Mouse (Mus musculus): ENCODE measurements at regions not wholly inside any gene's neighbourhood (a gene's known extent, or its start where the extent isn't known, plus 50 kb on each side); places are given as distances from the start of the nearest gene placed in this dataset.

DNA sequence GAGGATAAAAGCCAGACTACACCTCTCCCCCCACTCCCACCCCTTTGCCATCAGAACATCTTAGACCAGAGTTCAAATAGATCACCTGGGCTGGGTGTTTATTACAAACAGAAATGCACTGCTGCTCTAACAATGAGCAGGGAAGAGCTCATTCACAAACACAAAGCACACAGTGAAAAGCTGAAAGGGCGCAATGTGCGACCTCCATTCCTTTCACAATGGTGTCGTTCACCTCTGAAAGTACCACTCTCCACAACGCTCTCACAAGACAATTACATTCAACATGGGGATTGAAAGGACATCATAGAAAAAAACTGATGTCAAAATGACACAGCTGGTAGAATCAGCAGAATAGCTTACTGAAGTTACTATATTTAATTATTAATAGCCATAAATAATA is 426.8 kb downstream of the Fat4 start:
- 70% methylated on average over 4 of the region's 4 CpGs for WGBS (ENCODE audit: insufficient replicate concordance)
- Histone ChIP-seq H3K27ac (no peak overlapping the region), H3K9me3 (replicated peaks) (no peaks in the 10 kb centered on the region), H3K36me3 (no peaks in the 10 kb centered on the region), H3K4me2 (no peak overlapping the region), H3K9ac (no peak overlapping the region), H3K4me1 (replicated peaks) (no peaks in the 10 kb centered on the region), H3K27me3 (no peaks in the 10 kb centered on the region), H3K4me3 (replicated peaks) (no peak overlapping the region)
- no peak for ATAC-seq (ENCODE audit: low read depth)
- no peak for DNase-seq

DNA sequence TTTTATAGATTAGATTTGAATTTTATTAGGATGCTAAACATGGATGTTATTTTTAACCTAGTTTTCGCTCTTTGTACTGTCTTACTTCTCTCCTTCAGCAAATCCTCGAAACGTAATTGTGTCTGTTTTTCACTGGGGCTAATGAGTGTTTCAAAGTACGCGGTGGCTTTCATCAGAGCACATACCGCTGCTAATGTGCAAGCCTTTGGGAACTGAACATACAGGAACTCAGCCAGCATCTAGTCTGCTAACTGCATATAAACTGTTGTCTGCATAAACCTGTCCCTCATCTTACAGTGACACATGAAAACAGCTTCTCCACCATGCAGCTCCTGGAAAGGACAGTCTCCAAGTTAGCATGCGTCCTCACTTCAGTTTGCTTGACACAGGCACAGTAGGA is 434.1 kb downstream of the Fat4 start:
- Histone ChIP-seq H3K4me3 (replicated peaks) (no peak overlapping the region), H3K27me3 (no peaks in the 10 kb centered on the region), H3K9me3 (replicated peaks) (no peaks in the 10 kb centered on the region), H3K9ac (no peak overlapping the region), H3K27ac (no peak overlapping the region), H3K4me2 (no peak overlapping the region), H3K4me1 (replicated peaks) (no peaks in the 10 kb centered on the region), H3K36me3 (no peaks in the 10 kb centered on the region)
- no peak for DNase-seq
- 71% methylated on average over 7 of the region's 7 CpGs for WGBS (ENCODE audit: insufficient replicate concordance)
- no peak for ATAC-seq (ENCODE audit: low read depth)

DNA sequence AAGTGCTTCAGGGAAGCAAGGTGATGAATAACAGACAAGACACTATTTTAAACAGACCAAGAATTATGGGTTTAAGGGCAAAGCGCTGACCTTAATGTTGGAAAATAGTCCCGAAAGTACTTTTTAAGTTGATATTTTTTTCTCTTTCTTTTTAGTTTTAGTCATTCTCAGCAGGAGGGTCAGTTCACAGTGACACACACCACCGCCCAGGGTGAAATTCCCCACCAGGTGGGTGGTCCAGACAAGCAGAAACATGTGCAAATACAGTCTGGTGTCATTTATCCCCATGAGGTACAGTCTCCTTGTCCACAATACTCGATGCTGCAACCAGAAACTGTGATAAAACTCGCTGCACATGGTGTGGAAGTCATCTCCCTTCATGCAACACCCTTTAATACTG is 435.5 kb downstream of the Fat4 start:
- no peak for DNase-seq
- Histone ChIP-seq H3K36me3 (no peaks in the 10 kb centered on the region), H3K27ac (no peak overlapping the region), H3K4me2 (no peak overlapping the region), H3K9me3 (replicated peaks) (no peaks in the 10 kb centered on the region), H3K9ac (no peak overlapping the region), H3K27me3 (no peaks in the 10 kb centered on the region), H3K4me1 (replicated peaks) (no peaks in the 10 kb centered on the region), H3K4me3 (replicated peaks) (no peak overlapping the region)
- no peak for ATAC-seq (ENCODE audit: low read depth)
- WGBS (ENCODE audit: insufficient replicate concordance), result 59% methylated on average over 5 of the region's 5 CpGs

DNA sequence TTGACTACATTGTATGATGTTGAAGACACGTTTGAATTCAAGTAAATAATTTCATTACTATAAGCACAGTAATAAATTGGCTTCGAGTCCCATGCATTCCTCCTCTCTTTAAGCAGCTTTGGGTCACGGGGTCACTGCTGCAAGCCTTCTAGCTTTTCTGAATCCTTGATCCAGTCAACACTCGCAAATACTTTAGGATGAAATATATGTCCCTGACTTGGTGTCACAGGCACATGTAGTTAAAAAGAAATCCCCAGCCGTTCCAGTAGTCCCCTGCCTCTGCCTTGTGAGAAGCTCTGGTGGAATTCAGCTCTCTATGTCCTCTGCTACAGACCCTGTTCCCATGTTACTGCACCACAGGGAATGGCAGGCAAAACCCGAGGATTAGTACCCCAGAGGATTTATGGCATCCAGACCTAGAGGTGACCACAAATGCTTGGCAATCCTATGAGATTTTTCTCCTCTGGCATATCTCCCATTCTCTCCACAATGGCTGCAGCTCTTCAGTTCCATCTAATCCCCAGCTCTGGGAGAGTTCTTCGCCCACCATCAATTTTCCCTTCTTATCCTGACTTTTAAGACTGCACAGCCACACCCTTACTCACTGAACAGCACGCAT is 449.0 kb downstream of the Fat4 start:
- Histone ChIP-seq H3K9ac (no peak overlapping the region), H3K27ac (no peak overlapping the region), H3K4me3 (replicated peaks) (no peak overlapping the region), H3K4me1 (replicated peaks) (no peaks in the 10 kb centered on the region), H3K36me3 (no peaks in the 10 kb centered on the region), H3K9me3 (replicated peaks) (no peaks in the 10 kb centered on the region), H3K4me2 (no peak overlapping the region), H3K27me3 (no peaks in the 10 kb centered on the region)
- WGBS (ENCODE audit: insufficient replicate concordance), result 47% methylated on average over 8 of the region's 8 CpGs
- no peak for DNase-seq
- no peak for ATAC-seq (ENCODE audit: low read depth)

DNA sequence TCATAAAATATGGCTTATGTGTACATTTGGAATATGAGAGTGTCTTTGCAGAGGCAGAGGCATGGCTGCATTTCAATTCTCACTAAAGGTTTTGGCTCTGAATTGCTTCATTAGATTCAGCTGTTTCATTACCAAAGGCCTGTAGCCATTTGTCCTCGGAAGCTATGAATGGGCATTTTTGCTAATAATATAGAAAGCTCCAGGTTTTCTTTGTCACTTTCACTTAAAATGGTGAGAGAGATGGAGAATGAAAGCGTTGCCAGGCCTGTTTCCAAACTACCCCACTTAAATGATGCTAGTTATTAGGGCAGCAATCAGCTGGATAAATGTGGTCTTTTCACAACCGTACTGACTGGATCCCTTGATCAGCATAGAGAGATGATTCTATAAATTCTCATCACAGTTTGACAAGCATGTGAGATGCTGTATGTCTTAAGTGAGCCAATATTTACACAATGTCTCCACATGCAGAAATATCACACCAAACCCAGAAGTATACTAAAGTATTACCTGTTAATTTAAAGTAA is 454.5 kb downstream of the Fat4 start:
- ATAC-seq (ENCODE audit: low read depth) (no peak), DNase-seq (no peak)
- H3K9me3 ChIP-seq (replicated peaks), result no peaks in the 10 kb centered on the region
- no peak overlapping the region for H3K27ac ChIP-seq
- no peaks in the 10 kb centered on the region for H3K27me3 ChIP-seq
- H3K9ac ChIP-seq, result no peak overlapping the region
- whole genome bisulfite sequencing (ENCODE audit: insufficient replicate concordance), result 60% methylated on average over 3 of the region's 3 CpGs
- no peak overlapping the region for H3K4me3 ChIP-seq (replicated peaks)
- H3K36me3 ChIP-seq, result no peaks in the 10 kb centered on the region
- no peak overlapping the region for H3K4me2 ChIP-seq
- no peaks in the 10 kb centered on the region for H3K4me1 ChIP-seq (replicated peaks)

DNA sequence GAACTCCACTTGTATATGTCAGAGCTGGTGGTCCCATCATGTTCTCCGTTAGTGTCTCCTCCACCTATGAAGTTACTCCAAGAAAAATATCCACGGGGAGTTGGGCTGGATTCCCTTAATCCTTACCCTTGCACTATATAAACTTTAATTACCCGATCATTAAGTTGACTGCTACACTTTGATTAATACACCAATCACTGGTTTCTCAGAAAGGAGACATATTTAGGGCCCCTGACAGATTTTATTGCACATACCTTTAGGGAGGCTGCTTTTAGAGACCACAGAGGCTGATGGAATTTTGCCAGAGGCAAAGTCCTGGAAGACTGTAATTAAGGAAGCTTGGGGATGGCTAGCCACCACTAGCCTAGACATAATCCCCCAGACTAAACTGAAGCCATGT is 457.3 kb downstream of the Fat4 start:
- 65% methylated on average over 3 of the region's 3 CpGs for WGBS (ENCODE audit: insufficient replicate concordance)
- Histone ChIP-seq H3K4me3 (replicated peaks) (no peak overlapping the region), H3K4me1 (replicated peaks) (no peaks in the 10 kb centered on the region), H3K36me3 (no peaks in the 10 kb centered on the region), H3K27ac (no peak overlapping the region), H3K4me2 (no peak overlapping the region), H3K9me3 (replicated peaks) (no peaks in the 10 kb centered on the region), H3K9ac (no peak overlapping the region), H3K27me3 (no peaks in the 10 kb centered on the region)
- ATAC-seq (ENCODE audit: low read depth), result no peak
- no peak for DNase-seq

DNA sequence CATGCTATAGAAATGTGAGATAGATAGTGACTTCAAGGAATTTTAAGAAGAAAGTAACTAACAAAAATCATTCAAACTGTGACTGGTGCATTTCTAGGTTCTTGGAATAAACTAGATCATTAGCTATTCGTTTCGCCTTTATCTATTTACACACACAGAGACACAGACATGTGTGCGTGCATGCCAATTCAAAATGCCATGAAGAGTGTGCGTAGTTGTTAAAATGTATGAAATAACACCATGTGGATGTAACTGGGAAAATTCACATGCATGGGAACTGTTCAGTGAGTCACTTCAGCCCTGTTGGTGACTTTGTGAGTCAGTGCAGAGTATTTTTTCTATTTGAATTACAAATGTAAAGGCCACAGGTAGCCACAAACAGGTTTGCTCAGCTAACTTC is 460.8 kb downstream of the Fat4 start:
- ATAC-seq (ENCODE audit: low read depth), result no peak
- H3K4me2 ChIP-seq, result no peak overlapping the region
- WGBS (ENCODE audit: insufficient replicate concordance), result 80% methylated on average over 4 of the region's 4 CpGs

DNA sequence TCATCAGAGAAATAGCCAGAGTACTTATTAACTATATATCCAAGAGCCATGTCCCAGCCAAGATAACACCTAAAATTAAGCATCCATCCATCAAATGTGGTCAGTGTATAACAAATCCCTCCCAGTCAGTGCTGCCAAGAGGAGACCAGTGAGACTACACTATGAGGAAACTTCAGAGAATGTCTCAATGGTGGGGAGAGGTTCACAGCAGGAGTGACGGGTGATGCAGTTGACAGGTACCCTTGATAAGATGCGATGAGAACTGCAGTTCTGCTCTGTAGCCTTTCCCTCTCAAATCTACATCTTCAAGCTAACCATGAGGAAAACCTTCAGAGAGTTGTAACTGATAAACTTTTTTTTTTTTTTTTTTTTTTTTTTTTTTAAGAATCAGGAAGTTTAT is 470.3 kb downstream of the Fat4 start:
- ATAC-seq (ENCODE audit: low read depth), result no peak
- no peak overlapping the region for H3K27ac ChIP-seq
- H3K4me2 ChIP-seq, result no peak overlapping the region
- DNase-seq, result no peak
- 44% methylated on average over 2 of the region's 2 CpGs for WGBS (ENCODE audit: insufficient replicate concordance)
- no peak overlapping the region for H3K4me3 ChIP-seq (replicated peaks)
- no peaks in the 10 kb centered on the region for H3K36me3 ChIP-seq
- no peaks in the 10 kb centered on the region for H3K4me1 ChIP-seq (replicated peaks)
- H3K9ac ChIP-seq, result no peak overlapping the region
- no peaks in the 10 kb centered on the region for H3K27me3 ChIP-seq
- no peaks in the 10 kb centered on the region for H3K9me3 ChIP-seq (replicated peaks)

More for the DNA sequence above, 460.8 kb downstream of the Fat4 start:
- Histone ChIP-seq H3K27me3 (no peaks in the 10 kb centered on the region), H3K9me3 (replicated peaks) (no peaks in the 10 kb centered on the region), H3K27ac (no peak overlapping the region), H3K4me3 (replicated peaks) (no peak overlapping the region), H3K36me3 (no peaks in the 10 kb centered on the region), H3K9ac (no peak overlapping the region), H3K4me1 (replicated peaks) (no peaks in the 10 kb centered on the region)
- DNase-seq, result no peak

DNA sequence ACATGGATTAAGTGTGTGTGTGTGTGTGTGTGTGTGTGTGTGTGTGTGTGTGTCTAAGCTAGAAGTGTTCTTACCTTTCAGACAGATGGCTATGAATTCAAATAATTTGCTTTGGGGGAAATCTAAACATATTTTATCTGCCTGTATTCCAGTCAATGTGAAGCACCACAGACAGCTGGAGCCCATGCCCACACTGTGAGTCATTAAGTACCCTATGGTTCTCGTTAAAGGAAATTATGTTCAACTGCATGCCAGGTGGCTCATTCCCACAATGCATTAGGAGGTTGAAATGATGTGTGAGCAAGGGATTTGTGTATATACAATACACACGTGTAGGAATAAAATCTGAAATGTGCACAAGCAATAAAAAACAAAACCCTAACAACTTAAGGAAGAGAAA is 473.5 kb downstream of the Fat4 start:
- Histone ChIP-seq H3K4me1 (replicated peaks) (no peaks in the 10 kb centered on the region), H3K9me3 (replicated peaks) (no peaks in the 10 kb centered on the region), H3K27me3 (no peaks in the 10 kb centered on the region), H3K9ac (no peak overlapping the region), H3K36me3 (no peaks in the 10 kb centered on the region), H3K27ac (no peak overlapping the region), H3K4me2 (no peak overlapping the region), H3K4me3 (replicated peaks) (no peak overlapping the region)
- WGBS (ENCODE audit: insufficient replicate concordance), result 56% methylated on average over 2 of the region's 2 CpGs
- DNase-seq (no peak), ATAC-seq (ENCODE audit: low read depth) (no peak)

DNA sequence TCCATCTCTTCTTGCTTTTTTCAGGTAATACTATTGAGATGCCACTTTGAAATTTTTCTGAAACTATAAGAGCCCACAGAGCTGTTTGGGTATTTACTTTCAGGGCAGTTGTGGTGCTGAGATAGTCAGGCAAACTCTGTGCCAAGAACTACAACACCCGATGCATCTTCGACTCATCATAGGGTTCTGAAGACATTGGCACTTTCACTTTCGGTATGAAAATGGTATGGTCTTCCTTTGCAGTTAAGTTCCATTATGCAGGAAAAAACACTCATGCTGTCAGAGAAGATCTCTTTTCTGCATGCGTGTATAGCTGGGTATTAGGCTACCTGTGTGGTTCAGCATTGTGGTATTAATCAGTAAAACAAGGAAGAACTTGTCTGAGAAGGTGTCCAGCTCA is 484.2 kb downstream of the Fat4 start:
- whole genome bisulfite sequencing (ENCODE audit: insufficient replicate concordance), result 70% methylated on average over 4 of the region's 4 CpGs
- Histone ChIP-seq H3K27ac (no peak overlapping the region), H3K4me1 (replicated peaks) (no peaks in the 10 kb centered on the region), H3K4me2 (no peak overlapping the region), H3K9me3 (replicated peaks) (no peaks in the 10 kb centered on the region), H3K36me3 (no peaks in the 10 kb centered on the region), H3K9ac (no peak overlapping the region), H3K4me3 (replicated peaks) (no peak overlapping the region), H3K27me3 (no peaks in the 10 kb centered on the region)
- no peak for DNase-seq
- no peak for ATAC-seq (ENCODE audit: low read depth)

DNA sequence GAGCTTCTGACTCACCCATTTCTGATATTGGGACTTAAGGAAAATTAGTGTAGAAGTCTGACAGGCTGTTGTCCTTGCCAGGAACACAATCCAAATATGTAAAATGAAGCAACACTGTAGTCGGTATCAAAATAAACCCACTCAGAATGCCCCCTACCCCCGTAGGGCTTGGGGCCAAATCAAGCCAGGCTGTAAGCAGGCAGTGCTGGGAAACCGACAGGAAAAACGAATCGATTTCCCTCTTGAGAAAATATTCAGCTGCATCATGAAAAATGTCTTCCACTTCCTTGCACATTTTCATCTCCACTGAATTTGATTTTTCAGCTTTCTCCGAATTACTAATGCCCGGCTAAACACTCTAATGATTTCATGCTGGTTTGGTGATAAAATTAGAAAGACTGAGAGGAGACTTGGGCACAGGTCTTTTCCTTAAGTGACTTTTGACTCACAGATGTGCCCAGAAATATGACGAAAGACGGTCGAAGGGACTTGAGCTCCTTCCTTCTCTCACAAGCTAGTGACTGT is 485.7 kb downstream of the Fat4 start:
- Histone ChIP-seq H3K9ac (no peak overlapping the region), H3K4me3 (replicated peaks) (no peak overlapping the region), H3K4me2 (no peak overlapping the region), H3K4me1 (replicated peaks) (no peaks in the 10 kb centered on the region), H3K27ac (no peak overlapping the region), H3K36me3 (no peaks in the 10 kb centered on the region), H3K9me3 (replicated peaks) (no peaks in the 10 kb centered on the region), H3K27me3 (no peaks in the 10 kb centered on the region)
- DNase-seq (no peak), ATAC-seq (ENCODE audit: low read depth) (no peak)
- 74% methylated on average over 10 of the region's 10 CpGs for WGBS (ENCODE audit: insufficient replicate concordance)

DNA sequence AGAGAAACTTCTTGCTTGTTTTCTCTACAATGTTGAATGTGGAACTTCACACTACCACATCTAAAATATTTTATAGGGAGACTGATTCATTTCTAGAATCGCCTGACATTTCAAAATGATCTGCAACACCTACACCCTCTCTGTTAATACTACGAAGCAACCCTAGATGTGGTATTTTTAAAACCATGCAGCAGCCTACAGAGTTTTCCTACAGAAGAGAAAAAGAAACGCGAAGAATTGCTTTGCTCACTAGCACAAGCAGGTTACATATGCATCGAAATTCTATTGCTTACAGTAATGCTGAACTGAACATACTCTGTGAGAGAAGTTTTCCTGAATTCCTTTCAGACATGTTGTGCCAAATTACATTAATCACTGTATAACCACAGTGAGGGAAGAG is 488.7 kb downstream of the Fat4 start:
- Histone ChIP-seq H3K27ac (no peak overlapping the region), H3K4me3 (replicated peaks) (no peak overlapping the region), H3K4me2 (no peak overlapping the region), H3K36me3 (no peaks in the 10 kb centered on the region), H3K9ac (no peak overlapping the region), H3K9me3 (replicated peaks) (no peaks in the 10 kb centered on the region), H3K27me3 (no peaks in the 10 kb centered on the region), H3K4me1 (replicated peaks) (no peaks in the 10 kb centered on the region)
- DNase-seq (no peak), ATAC-seq (ENCODE audit: low read depth) (no peak)
- 68% methylated on average over 5 of the region's 5 CpGs for WGBS (ENCODE audit: insufficient replicate concordance)

Data from liver, embryonic 13.5 days (tissue).